Mouse (Mus musculus) midbrain, embryonic 14.5 days (tissue): Measurements from ENCODE around the gene Krt20. TPM values are rescaled to one million over a fixed set of nuclear protein-coding genes. Genes with fewer than 3 reads are reported as not detected.

Source experiments
- ATAC-seq: fragments of 200-750 bp; cut with Nextera tagmentation; 2 replicates; pipeline ENCODE4 v1.8.0; 2017; ENCODE audit warnings: moderate number of reproducible peaks, moderate library complexity; ENCODE audit not compliant: low FRiP score, low TSS enrichment
- DNase-seq: peaks from one replicate; pipeline ENCODE4 v3.0.0-alpha.2; 2015
- H3K27ac ChIP-seq: fragments of 300-500 bp; sonication (generic); replicated peaks from 2 replicates; pipeline ENCODE4 v1.5.1; 2014; ENCODE audit warnings: mild to moderate bottlenecking, low read depth, low read length, moderate library complexity
- H3K27me3 ChIP-seq: fragments of 300-500 bp; sonication (generic); 2 replicates; pipeline ENCODE4 v1.6.1; 2014; ENCODE audit warnings: low read length, control low read depth, mixed read lengths; ENCODE audit not compliant: control insufficient read depth, insufficient read depth
- H3K36me3 ChIP-seq: fragments of 300-500 bp; sonication (generic); 2 replicates; pipeline ENCODE4 v1.6.1; 2014; ENCODE audit warnings: low read length, control low read depth; ENCODE audit not compliant: control insufficient read depth, insufficient read depth
- H3K4me1 ChIP-seq: fragments of 300-500 bp; sonication (generic); 2 replicates; pipeline ENCODE4 v1.6.1; 2014; ENCODE audit warnings: mild to moderate bottlenecking, antibody characterized with exemption, low read length, control low read depth; ENCODE audit not compliant: control insufficient read depth, insufficient read depth
- H3K4me2 ChIP-seq: fragments of 300-500 bp; sonication (generic); 2 replicates; pipeline ENCODE4 v1.6.1; 2014; ENCODE audit warnings: mild to moderate bottlenecking, low read length, moderate library complexity
- H3K4me3 ChIP-seq: fragments of 300-500 bp; sonication (generic); replicated peaks from 2 replicates; pipeline ENCODE4 v1.5.1; 2014; ENCODE audit warnings: low read depth, low read length
- H3K9ac ChIP-seq: fragments of 300-500 bp; sonication (generic); replicated peaks from 2 replicates; pipeline ENCODE4 v1.6.1; 2014; ENCODE audit warnings: mild to moderate bottlenecking, low read length, moderate library complexity
- H3K9me3 ChIP-seq: fragments of 300-500 bp; sonication (generic); 2 replicates; pipeline ENCODE4 v1.6.1; 2016; ENCODE audit warnings: low read length, control low read depth, mixed read lengths; ENCODE audit not compliant: control insufficient read depth
- whole genome bisulfite sequencing: fragments of 180-500 bp; shearing (Covaris S2); extraction: QIAGEN DNeasy Blood & Tissue Kit; methylation state at CpG from one replicate; pipeline ENCODE4 v1.1.7; 2014; 5-methylcytosine and 5-hydroxymethylcytosine counted together
- polyA plus RNA-seq: library from polyadenylated mRNA; unstranded; fragments of >200 nt; fragmentation: Nextera tagmentation; extraction: Ambion mirVana; gene quantifications from 2 replicates; pipeline ENCODE4 v1.2.1, GENCODE M21; 2014

The Krt20 gene
- polyA plus RNA-seq, 1 experiment from 2014 or later = 0.11 TPM

DNA sequence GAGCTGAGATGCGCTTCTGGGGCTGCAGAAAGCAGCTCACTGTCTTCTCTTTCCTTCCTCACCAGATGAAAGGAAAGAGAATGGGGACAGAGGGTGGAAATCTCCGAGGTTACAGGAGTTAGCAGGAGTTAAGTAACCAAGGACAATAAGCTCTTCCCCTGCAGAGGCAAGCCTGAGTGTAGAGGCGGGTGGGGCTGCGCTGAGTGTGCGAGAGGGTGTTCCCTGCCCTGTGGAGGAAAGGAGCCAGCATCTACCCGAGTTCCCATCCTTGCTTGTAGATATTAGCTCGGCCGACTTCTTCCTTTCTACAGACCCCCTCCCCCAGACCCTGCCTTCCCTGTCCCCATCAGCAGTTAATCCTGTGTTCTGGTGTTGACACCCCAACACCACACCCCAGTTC is 39.1 kb downstream of the Krt20 start:
- WGBS = 44% methylated on average over 8 of the region's 8 CpGs
- Histone ChIP-seq H3K9ac (no peak overlapping the region), H3K27me3 (no peaks in the 10 kb centered on the region), H3K4me2 (no peak overlapping the region), H3K27ac (no peak overlapping the region), H3K4me3 (no peak overlapping the region), H3K36me3 (no peaks in the 10 kb centered on the region), H3K4me1 (peaks cover 3% of the 10 kb centered on the region; the same call in 1 of the 2 replicates), H3K9me3 (no peaks in the 10 kb centered on the region)
- ATAC-seq (no peak), DNase-seq (no peak)

DNA sequence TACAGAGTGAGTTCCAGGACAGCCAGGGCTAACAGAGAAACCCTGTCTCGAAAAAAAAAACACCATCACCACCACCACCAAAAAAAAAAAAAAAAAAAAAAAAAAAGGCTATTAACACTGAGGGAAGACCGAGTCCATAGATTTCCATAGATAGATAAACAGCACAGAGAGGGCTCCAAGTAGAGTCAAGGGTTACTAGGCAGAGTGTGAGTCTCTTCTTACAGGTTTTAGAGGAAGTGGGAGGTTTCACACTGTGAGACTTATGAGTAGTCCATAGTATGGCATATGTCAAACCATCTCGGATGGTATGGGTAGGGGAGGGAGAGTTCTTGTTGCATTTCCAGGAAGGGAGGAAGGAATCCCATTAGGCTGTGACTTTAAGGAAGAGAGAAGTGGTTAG is 39.9 kb downstream of the Krt20 start:
- Histone ChIP-seq H3K27ac (no peak overlapping the region), H3K4me1 (peaks cover 3% of the 10 kb centered on the region; the same call in 1 of the 2 replicates), H3K4me2 (no peak overlapping the region), H3K36me3 (no peaks in the 10 kb centered on the region), H3K9me3 (no peaks in the 10 kb centered on the region), H3K4me3 (no peak overlapping the region), H3K9ac (no peak overlapping the region), H3K27me3 (no peaks in the 10 kb centered on the region)
- DNase-seq (no peak), ATAC-seq (no peak)
- 83% methylated on average over 3 of the region's 3 CpGs for WGBS

DNA sequence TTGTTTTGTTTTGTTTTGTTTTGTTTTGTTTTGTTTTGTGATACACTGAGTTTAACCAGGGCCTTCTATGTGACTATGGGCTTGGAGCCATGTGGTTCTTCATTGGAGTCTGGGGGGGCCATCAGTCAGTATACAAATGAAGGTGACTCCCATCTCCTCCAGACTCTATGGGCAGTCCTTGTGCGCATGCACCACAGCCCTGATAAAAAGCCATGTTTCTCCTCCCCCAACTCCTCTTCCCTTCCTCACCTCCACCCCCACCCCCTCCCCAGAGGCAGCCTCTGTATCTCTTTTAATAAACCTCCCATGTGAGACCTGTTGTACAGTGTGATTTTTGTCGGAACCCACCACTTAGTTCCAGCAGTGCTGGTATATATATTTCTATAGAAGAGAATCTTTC is 41.3 kb downstream of the Krt20 start:
- H3K4me3 ChIP-seq = no peak overlapping the region
- H3K4me2 ChIP-seq = no peak overlapping the region
- WGBS = 67% methylated on average over 2 of the region's 2 CpGs
- H3K27me3 ChIP-seq = no peaks in the 10 kb centered on the region
- no peak for ATAC-seq
- DNase-seq = no peak
- H3K9me3 ChIP-seq = no peaks in the 10 kb centered on the region
- no peak overlapping the region for H3K27ac ChIP-seq
- H3K9ac ChIP-seq = no peak overlapping the region
- no peaks in the 10 kb centered on the region for H3K36me3 ChIP-seq
- H3K4me1 ChIP-seq = peaks cover 3% of the 10 kb centered on the region; the same call in 1 of the 2 replicates

DNA sequence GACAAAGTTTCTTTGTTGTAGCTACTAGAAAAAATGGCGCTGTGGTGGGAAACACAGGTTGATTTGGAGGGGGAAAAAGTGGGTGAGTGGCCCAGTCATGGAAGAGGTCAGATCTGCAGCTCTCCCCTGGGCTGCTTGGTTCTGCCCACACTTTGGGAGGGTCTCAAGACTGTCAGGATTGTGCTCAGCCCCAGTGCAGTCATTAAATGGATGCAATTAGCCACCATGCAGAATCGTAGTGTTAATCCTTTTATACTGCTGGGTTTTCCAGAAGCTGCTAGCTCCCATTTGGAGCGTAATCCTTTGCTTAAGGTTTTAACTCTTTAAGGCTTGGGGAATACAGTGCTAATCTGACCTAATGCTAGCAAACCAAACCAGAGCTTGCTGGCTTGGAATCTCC is 41.9 kb downstream of the Krt20 start:
- no peak for ATAC-seq
- Histone ChIP-seq H3K9me3 (no peaks in the 10 kb centered on the region), H3K4me3 (no peak overlapping the region), H3K9ac (no peak overlapping the region), H3K4me1 (peaks cover 3% of the 10 kb centered on the region; the same call in 1 of the 2 replicates), H3K36me3 (no peaks in the 10 kb centered on the region), H3K27ac (no peak overlapping the region), H3K4me2 (no peak overlapping the region), H3K27me3 (no peaks in the 10 kb centered on the region)
- 21% methylated on average over 3 of the region's 3 CpGs for WGBS
- DNase-seq = peak; percentile 58

DNA sequence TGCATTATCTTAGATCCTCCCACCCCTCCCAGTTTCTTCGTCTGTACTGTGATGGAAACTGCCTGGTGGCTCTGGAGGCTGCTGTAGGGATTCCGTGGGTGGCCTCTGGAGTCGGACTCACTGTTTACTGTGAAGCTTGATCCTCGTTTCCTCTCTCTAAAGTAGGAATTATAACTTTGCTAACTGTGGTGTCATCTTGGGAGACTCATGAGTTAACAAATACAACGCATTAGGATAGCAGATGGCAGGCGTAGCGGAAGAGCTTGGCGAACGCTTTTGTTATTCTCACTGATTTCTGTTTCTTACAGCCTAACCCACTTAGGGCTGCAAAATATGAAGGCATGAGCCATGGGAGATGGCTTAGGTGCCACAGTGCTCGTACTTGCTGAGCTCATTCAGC is 45.5 kb downstream of the Krt20 start:
- DNase-seq (no peak), ATAC-seq (no peak)
- no peak overlapping the region for H3K4me3 ChIP-seq
- H3K36me3 ChIP-seq = no peaks in the 10 kb centered on the region
- no peak overlapping the region for H3K9ac ChIP-seq
- H3K9me3 ChIP-seq = no peaks in the 10 kb centered on the region
- H3K4me2 ChIP-seq = no peak overlapping the region
- peaks cover 3% of the 10 kb centered on the region; the same call in 1 of the 2 replicates for H3K4me1 ChIP-seq
- no peak overlapping the region for H3K27ac ChIP-seq
- 87% methylated on average over 10 of the region's 10 CpGs for WGBS
- H3K27me3 ChIP-seq = no peaks in the 10 kb centered on the region

DNA sequence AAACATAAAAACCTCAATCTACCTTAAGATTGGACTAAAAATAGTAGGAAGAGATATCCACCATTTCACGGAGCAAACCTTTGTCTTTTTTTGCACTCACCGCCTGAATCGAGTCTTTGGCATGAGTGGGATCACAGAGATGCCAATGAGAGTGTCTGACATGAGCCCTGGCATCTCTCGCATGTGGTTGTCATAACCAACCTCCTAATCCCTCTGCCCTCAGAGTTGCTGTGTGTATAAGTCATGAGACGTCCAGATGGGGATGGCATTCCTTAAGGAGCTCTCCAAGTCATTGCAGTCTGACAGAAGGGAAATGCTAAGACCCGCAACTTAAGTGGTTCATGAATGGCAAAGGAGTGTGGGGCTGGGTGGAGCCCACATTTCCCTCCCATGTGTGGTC is 46.6 kb downstream of the Krt20 start:
- Histone ChIP-seq H3K27ac (no peak overlapping the region), H3K4me2 (no peak overlapping the region), H3K9ac (no peak overlapping the region), H3K4me3 (no peak overlapping the region), H3K9me3 (no peaks in the 10 kb centered on the region), H3K4me1 (no peaks in the 10 kb centered on the region), H3K36me3 (no peaks in the 10 kb centered on the region), H3K27me3 (no peaks in the 10 kb centered on the region)
- 81% methylated on average over 6 of the region's 6 CpGs for WGBS
- DNase-seq (no peak), ATAC-seq (no peak)

DNA sequence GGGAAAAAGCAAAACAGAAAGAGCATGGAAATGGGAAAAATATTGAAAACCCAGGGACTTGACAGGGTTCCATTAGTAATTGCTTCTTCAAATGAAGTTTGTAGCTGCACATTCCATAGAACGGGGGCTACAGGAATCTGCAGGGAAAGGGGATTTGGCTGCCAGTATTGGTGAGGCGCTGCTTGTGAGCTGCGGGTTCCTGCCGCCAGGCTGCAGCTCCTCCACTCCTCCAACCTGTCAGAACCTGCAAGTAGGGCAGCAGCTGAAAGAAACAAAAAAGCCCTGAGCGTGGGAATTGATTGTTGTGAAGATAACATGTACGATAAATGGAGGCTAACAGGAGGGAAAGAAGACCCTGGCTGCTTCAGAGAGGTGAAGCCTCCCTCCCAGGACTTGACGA is 47.1 kb downstream of the Krt20 start:
- no peak for ATAC-seq
- H3K27ac ChIP-seq = no peak overlapping the region
- 77% methylated on average over 7 of the region's 7 CpGs for WGBS

DNA sequence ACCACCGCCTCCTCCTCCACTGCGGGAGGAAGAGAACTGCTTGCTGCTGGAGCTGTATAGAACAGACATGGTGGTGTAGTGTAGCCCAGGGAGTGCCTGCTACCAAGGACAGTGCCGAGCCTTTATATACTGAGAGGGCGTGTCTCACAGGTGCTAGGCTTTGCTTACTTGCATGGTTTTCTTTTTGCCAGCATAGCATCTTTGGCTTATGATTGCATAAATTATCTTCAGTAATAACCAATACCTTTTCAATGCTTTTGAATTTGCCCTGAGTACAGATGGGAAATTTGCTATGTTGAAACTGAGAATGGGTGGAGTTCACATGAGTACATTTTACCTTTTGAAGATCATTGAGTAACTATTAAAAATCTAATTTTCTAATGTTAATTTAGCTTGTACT is 48.7 kb downstream of the Krt20 start, which contains the start of gene Krt10:
TSS of gene Krt10 (minus strand) at position 101 of the 400 bp plus-strand sequence.
- no peaks in the 10 kb centered on the region for H3K4me1 ChIP-seq
- H3K27me3 ChIP-seq = no peaks in the 10 kb centered on the region
- no peak within 1 kb of the TSS for H3K9ac ChIP-seq
- ATAC-seq = no peak
- no peak within 1 kb of the TSS for H3K27ac ChIP-seq
- H3K4me3 ChIP-seq = no peak within 1 kb of the TSS
- no peaks in the 10 kb centered on the region for H3K36me3 ChIP-seq
- H3K4me2 ChIP-seq = no peak within 1 kb of the TSS
- DNase-seq = no peak
- no peaks in the 10 kb centered on the region for H3K9me3 ChIP-seq
- 88% methylated on average over 4 of the region's 4 CpGs for WGBS

More for the DNA sequence above, 47.1 kb downstream of the Krt20 start:
- Histone ChIP-seq H3K4me3 (no peak overlapping the region), H3K9me3 (no peaks in the 10 kb centered on the region), H3K36me3 (no peaks in the 10 kb centered on the region), H3K9ac (no peak overlapping the region), H3K27me3 (no peaks in the 10 kb centered on the region), H3K4me1 (no peaks in the 10 kb centered on the region), H3K4me2 (no peak overlapping the region)
- no peak for DNase-seq

DNA sequence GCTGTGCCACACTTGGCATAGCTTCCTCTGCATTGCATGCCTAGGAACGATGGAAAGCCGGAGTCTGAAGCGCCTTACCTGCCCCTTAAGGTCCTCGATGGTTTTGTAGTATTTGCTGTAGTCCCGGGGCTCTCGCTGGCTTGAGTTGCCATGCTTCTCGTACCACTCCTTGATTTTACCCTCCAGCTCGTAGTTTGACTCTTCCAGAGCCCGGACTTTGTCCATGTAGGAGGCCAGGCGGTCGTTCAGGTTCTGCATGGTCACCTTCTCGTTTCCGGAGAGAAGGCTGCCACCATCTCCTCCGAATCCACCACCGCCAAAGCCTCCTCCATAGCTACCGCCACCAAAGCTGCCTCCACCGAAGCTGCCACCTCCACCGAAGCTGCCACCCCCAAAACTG is 49.3 kb downstream of the Krt20 start:
- WGBS = 95% methylated on average over 18 of the region's 18 CpGs

More for the DNA sequence above, 49.3 kb downstream of the Krt20 start:
- H3K9me3 ChIP-seq = no peaks in the 10 kb centered on the region
- H3K4me1 ChIP-seq = no peaks in the 10 kb centered on the region
- no peak overlapping the region for H3K4me3 ChIP-seq
- peaks cover under 1% of the 10 kb centered on the region; the same call in 1 of the 2 replicates for H3K27me3 ChIP-seq
- H3K4me2 ChIP-seq = no peak overlapping the region
- H3K9ac ChIP-seq = no peak overlapping the region
- ATAC-seq (no peak), DNase-seq (no peak)
- no peaks in the 10 kb centered on the region for H3K36me3 ChIP-seq
- H3K27ac ChIP-seq = no peak overlapping the region
